Mouse (Mus musculus): ENCODE measurements around the gene Unc5a. TPM values are rescaled to one million over a fixed set of nuclear protein-coding genes. Genes with fewer than 3 reads are reported as not detected.

The Unc5a gene
- polyA plus RNA-seq, 1 experiment from 2014 or later, result 5.8 TPM

DNA sequence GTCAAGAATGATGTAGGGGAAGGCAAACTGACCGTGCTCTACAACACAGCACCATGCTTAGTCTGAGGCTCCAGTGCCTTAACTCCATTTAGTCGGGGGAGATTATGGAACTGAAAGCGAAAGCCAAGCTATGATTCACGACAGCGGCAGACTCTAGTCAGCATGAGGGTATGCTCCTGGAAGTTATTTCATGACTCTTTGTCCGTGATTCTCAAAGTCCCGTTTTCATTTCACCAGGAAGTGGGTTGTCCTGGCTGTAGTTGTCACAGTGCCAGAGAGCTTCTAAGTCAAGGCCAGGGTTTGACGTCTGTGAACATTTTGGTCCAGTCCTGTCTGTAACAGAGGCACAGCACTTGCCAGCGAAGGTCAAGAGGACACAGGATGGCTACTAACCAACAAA lies 73.5 kb downstream of the Unc5a start:
- no peaks in the 10 kb centered on the region for H3K9me3 ChIP-seq (replicated peaks)
- no peak overlapping the region for H3K9ac ChIP-seq
- no peak overlapping the region for H3K27ac ChIP-seq
- 77% methylated on average over 9 of the region's 9 CpGs for WGBS
- no peak overlapping the region for H3K4me3 ChIP-seq
- H3K36me3 ChIP-seq, result peaks cover 10% of the 10 kb centered on the region; the same call in 1 of the 2 replicates
- no peaks in the 10 kb centered on the region for H3K27me3 ChIP-seq
- H3K4me1 ChIP-seq, result 0 out of 2 replicates have a peak, but pooled peaks cover 3% of the 10 kb centered on the region
- no peak for ATAC-seq (ENCODE audit: low FRiP score)
- no peak overlapping the region for H3K4me2 ChIP-seq (replicated peaks)

DNA sequence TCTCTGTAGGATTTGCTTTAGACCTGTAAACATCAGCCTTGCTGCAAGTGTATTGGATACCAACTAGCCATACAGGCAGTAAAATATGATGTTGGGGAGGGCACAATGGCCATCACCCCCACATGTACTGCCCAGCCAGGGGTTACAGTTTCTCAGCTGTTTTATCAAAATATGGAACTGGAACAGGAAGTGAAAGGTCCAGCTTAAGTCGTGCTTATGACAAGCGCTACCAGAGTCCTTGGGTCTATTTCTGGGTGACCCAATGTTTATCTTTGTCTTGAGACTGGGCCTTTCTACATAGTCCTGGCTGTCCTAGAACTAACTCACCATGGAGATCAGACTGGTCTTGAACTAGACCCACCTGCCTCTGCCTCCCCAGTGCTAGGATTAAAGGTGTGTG lies 75.0 kb downstream of the Unc5a start:
- Histone ChIP-seq H3K4me2 (replicated peaks) (no peak overlapping the region), H3K4me3 (no peak overlapping the region), H3K36me3 (peaks cover 18% of the 10 kb centered on the region; the same call in 1 of the 2 replicates), H3K27me3 (no peaks in the 10 kb centered on the region), H3K4me1 (0 out of 2 replicates have a peak, but pooled peaks cover 3% of the 10 kb centered on the region), H3K9ac (no peak overlapping the region), H3K27ac (no peak overlapping the region), H3K9me3 (replicated peaks) (no peaks in the 10 kb centered on the region)
- WGBS, result 98% methylated on average over 2 of the region's 2 CpGs
- ATAC-seq (ENCODE audit: low FRiP score), result no peak

DNA sequence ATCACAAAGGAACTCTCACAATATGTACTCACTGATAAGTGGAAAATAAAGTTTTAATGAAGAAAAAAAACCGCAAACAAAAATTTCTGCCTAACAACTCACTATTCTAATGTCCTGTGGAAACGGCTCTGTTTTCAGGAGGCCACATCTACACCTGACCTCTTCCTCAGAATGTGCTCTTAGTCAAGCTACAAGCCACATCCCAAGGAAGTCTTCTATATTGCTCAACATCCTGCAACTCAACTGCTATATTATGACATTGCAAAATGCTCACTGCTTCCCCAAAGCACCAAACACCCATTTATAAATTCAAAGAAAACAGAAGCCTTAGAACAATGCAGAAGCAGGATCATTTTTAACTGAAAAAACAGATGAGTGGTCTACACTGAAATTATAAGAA lies 90.8 kb downstream of the Unc5a start:
- H3K9me3 ChIP-seq (replicated peaks), result no peaks in the 10 kb centered on the region
- ATAC-seq (ENCODE audit: low FRiP score), result no peak
- H3K4me1 ChIP-seq, result no peaks in the 10 kb centered on the region
- no peaks in the 10 kb centered on the region for H3K27me3 ChIP-seq
- 98% methylated on average over 2 of the region's 2 CpGs for WGBS
- H3K4me3 ChIP-seq, result no peak overlapping the region
- no peak overlapping the region for H3K4me2 ChIP-seq (replicated peaks)
- no peak overlapping the region for H3K9ac ChIP-seq
- H3K36me3 ChIP-seq, result peaks cover 7% of the 10 kb centered on the region
- H3K27ac ChIP-seq, result no peak overlapping the region

DNA sequence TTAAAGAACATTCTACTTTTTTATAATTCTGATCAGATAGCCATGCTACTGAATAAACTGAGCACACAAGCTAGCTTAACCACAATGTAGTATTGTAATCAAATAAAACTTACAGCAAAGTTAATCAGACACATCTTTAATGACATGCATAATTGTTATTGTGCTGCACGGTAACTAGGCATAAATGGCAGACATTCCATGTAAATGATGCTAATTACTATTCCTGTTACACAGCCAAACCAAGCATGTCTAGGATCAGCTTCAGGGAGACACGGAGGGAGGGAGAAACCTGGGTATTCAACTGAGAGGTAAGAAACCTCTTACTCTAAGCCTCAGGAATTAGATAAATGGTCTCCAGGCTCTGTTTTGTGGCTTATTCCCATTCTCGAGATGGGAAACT lies 98.5 kb downstream of the Unc5a start:
- no peaks in the 10 kb centered on the region for H3K27me3 ChIP-seq
- H3K36me3 ChIP-seq, result peaks cover 7% of the 10 kb centered on the region; the same call in 1 of the 2 replicates

More for the DNA sequence above, 98.5 kb downstream of the Unc5a start:
- H3K27ac ChIP-seq, result 0 out of 2 replicates have a peak overlapping the region, but pooled peaks have one; percentile 45
- ATAC-seq (ENCODE audit: low FRiP score), result no peak
- H3K4me3 ChIP-seq, result no peak overlapping the region
- H3K4me1 ChIP-seq, result 0 out of 2 replicates have a peak, but pooled peaks cover 3% of the 10 kb centered on the region
- H3K9ac ChIP-seq, result no peak overlapping the region
- H3K4me2 ChIP-seq (replicated peaks), result no peak overlapping the region
- no peaks in the 10 kb centered on the region for H3K9me3 ChIP-seq (replicated peaks)
- WGBS, result 66% methylated on average over 3 of the region's 3 CpGs

Other genes starting within 250 kb of the Unc5a start
- not detected in 2 replicates for gene Cdhr2, start 247.9 kb upstream of the Unc5a start, polyA plus RNA-seq (2016; fragmentation: Nextera tagmentation; extraction: Ambion mirVana)
- 26.0 and 30.7 TPM in 2 replicates for gene Gprin1, start 199.5 kb upstream of the Unc5a start, polyA plus RNA-seq (2016; fragmentation: Nextera tagmentation; extraction: Ambion mirVana)
- 2.5 and 2.9 TPM in 2 replicates for gene Sncb, start 182.8 kb upstream of the Unc5a start, polyA plus RNA-seq (2016; fragmentation: Nextera tagmentation; extraction: Ambion mirVana)
- not detected in 2 replicates for gene Eif4e1b, start 165.4 kb upstream of the Unc5a start, polyA plus RNA-seq (2016; fragmentation: Nextera tagmentation; extraction: Ambion mirVana)
- gene Tspan17, start 160.0 kb upstream of the Unc5a start, polyA plus RNA-seq (2016; fragmentation: Nextera tagmentation; extraction: Ambion mirVana), result 30.0 and 35.0 TPM in 2 replicates
- gene Hk3, start 72.0 kb downstream of the Unc5a start, polyA plus RNA-seq (2016; fragmentation: Nextera tagmentation; extraction: Ambion mirVana), result 0.87 and 0.91 TPM in 2 replicates
- gene Uimc1, start 150.9 kb downstream of the Unc5a start, polyA plus RNA-seq (2016; fragmentation: Nextera tagmentation; extraction: Ambion mirVana), result 23.1 and 25.3 TPM in 2 replicates
- gene Zfp346, start 155.9 kb downstream of the Unc5a start, polyA plus RNA-seq (2016; fragmentation: Nextera tagmentation; extraction: Ambion mirVana), result 25.5 and 30.6 TPM in 2 replicates
- not detected in 2 replicates for gene Gm17617, start 184.1 kb downstream of the Unc5a start, polyA plus RNA-seq (2016; fragmentation: Nextera tagmentation; extraction: Ambion mirVana)
- 2.7 and 2.9 TPM in 2 replicates for gene Fgfr4, start 203.2 kb downstream of the Unc5a start, polyA plus RNA-seq (2016; fragmentation: Nextera tagmentation; extraction: Ambion mirVana)